Mouse (Mus musculus): Measurements from ENCODE around the gene Sel1l. TPM values are rescaled to one million over a fixed set of nuclear protein-coding genes. Genes with fewer than 3 reads are reported as not detected.

Sel1l gene
- polyA plus RNA-seq, 1 experiment from 2014 or later: 109 TPM

DNA sequence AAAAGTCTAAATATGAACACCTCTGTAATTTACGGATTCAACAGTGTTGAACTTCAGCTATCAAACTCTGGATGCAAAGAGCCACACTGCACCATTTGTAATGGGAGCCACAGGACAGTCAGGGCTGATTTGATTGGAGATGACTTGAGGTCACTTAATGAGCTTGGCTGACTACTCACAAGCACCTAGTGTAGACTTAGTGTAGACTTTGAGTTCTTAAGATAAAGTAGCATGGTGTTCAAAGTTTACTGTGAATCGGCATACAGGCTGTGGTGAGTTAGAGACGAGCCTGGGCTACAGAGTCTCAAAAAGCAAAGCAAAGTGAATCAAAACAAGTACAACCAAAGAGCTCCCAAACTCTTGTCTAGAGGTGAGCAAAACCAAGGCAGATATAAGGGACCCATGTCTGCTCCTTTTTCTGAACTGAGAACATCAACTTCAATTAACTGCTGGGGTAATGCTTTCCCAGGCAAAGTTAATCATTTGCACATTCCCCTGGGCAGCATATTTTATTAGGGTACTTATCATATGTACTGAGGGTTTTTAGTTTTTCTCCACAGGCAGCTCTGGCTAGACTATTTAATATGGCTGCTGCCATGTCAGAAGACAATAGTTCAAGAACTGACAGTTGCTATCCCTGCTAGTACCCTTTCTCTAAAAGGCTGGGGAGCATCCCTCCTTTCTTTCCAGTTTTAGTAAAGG is 15.6 kb downstream of the Sel1l start:
- peaks cover 35% of the 10 kb centered on the region for H3K36me3 ChIP-seq (ENCODE audit: control insufficient read depth, insufficient read depth)
- H3K4me1 ChIP-seq (replicated peaks; ENCODE audit: control insufficient read depth, insufficient read depth, low read length): no peaks in the 10 kb centered on the region
- H3K4me2 ChIP-seq (ENCODE audit: low read length): no peak overlapping the region
- no peaks in the 10 kb centered on the region for H3K27me3 ChIP-seq (replicated peaks; ENCODE audit: control insufficient read depth, insufficient read depth, low read length)
- no peak overlapping the region for H3K27ac ChIP-seq (ENCODE audit: low read length)
- H3K4me3 ChIP-seq (replicated peaks; ENCODE audit: low read length): no peak overlapping the region
- WGBS: 97% methylated on average over 3 of the region's 3 CpGs
- H3K9me3 ChIP-seq (ENCODE audit: control insufficient read depth, low read length): no peaks in the 10 kb centered on the region
- no peak for ATAC-seq
- H3K9ac ChIP-seq (replicated peaks; ENCODE audit: low read depth, low read length): no peak overlapping the region

DNA sequence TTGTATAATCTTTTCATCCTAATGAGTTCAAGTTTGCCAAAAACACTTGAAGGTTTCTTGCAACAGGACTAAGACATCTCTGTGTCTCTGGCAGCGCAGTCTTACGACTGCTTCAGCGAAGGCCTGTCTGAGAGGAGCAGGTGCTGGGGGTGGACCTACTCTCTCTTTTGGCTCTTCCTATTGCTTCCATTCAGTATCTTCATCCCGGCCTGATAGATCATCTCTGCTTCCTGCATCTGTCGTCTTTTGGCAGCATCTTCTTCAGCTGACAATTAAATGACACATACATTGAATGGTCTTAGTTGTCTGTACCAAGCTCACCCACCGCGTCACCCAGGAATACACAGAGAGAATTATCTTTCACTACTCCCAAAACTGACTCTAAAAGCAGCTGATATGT is 17.5 kb downstream of the Sel1l start:
- no peak overlapping the region for H3K27ac ChIP-seq (ENCODE audit: low read length)
- no peak overlapping the region for H3K4me3 ChIP-seq (replicated peaks; ENCODE audit: low read length)
- H3K27me3 ChIP-seq (replicated peaks; ENCODE audit: control insufficient read depth, insufficient read depth, low read length): no peaks in the 10 kb centered on the region
- peaks cover 40% of the 10 kb centered on the region for H3K36me3 ChIP-seq (ENCODE audit: control insufficient read depth, insufficient read depth)
- no peaks in the 10 kb centered on the region for H3K9me3 ChIP-seq (ENCODE audit: control insufficient read depth, low read length)
- ATAC-seq: no peak
- no peak overlapping the region for H3K4me2 ChIP-seq (ENCODE audit: low read length)
- H3K4me1 ChIP-seq (replicated peaks; ENCODE audit: control insufficient read depth, insufficient read depth, low read length): no peaks in the 10 kb centered on the region
- no peak overlapping the region for H3K9ac ChIP-seq (replicated peaks; ENCODE audit: low read depth, low read length)
- 73% methylated on average over 7 of the region's 7 CpGs for WGBS

DNA sequence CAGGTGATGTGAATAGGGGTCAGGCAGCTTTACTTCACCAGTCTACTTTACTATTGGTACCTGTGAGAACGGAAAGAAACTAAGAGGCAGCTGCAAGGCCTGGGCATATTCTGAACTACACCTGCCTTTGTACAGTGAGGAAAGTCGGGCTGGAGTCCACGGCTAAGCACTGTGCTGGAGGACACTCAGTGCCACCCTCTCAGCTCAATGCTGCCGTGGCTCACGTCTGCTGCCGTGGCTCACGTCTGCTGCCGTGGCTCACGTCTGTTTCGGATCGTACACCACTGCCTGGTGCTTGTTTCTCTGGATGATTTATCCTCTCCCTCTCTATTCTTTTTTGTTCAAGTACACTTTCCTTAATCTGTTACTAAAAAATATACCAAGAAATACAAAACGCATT is 28.5 kb downstream of the Sel1l start:
- Histone ChIP-seq H3K27me3 (replicated peaks; ENCODE audit: control insufficient read depth, insufficient read depth, low read length) (no peaks in the 10 kb centered on the region), H3K9ac (replicated peaks; ENCODE audit: low read depth, low read length) (no peak overlapping the region), H3K36me3 (ENCODE audit: control insufficient read depth, insufficient read depth) (peaks cover 42% of the 10 kb centered on the region), H3K9me3 (ENCODE audit: control insufficient read depth, low read length) (no peaks in the 10 kb centered on the region), H3K4me2 (ENCODE audit: low read length) (no peak overlapping the region), H3K4me3 (replicated peaks; ENCODE audit: low read length) (no peak overlapping the region), H3K4me1 (replicated peaks; ENCODE audit: control insufficient read depth, insufficient read depth, low read length) (no peaks in the 10 kb centered on the region), H3K27ac (ENCODE audit: low read length) (no peak overlapping the region)
- ATAC-seq: no peak
- WGBS: 94% methylated on average over 12 of the region's 12 CpGs

DNA sequence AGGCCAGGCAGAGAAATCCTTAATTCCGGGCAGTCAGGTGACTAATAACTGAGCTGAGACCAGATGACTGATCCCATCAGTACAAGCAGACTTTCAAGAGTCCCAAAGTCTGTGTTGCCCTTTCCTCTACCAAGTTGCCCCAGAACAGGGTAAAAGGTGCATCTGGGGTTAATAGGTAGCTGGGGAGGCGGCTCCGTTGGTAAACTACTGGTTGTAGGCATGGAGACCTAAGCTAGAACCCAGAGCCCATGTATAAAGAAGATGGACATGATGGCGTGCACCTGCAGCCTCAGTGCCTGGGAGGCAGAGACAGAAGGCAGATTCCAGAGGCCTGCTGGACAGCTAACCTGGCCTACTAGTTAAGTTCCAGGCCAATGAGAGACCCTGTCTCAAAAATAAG is 30.2 kb downstream of the Sel1l start:
- Histone ChIP-seq H3K36me3 (ENCODE audit: control insufficient read depth, insufficient read depth) (peaks cover 44% of the 10 kb centered on the region), H3K27me3 (replicated peaks; ENCODE audit: control insufficient read depth, insufficient read depth, low read length) (no peaks in the 10 kb centered on the region), H3K9ac (replicated peaks; ENCODE audit: low read depth, low read length) (no peak overlapping the region), H3K27ac (ENCODE audit: low read length) (no peak overlapping the region), H3K4me3 (replicated peaks; ENCODE audit: low read length) (no peak overlapping the region), H3K9me3 (ENCODE audit: control insufficient read depth, low read length) (no peaks in the 10 kb centered on the region), H3K4me1 (replicated peaks; ENCODE audit: control insufficient read depth, insufficient read depth, low read length) (no peaks in the 10 kb centered on the region), H3K4me2 (ENCODE audit: low read length) (no peak overlapping the region)
- no peak for ATAC-seq
- 91% methylated on average over 4 of the region's 4 CpGs for WGBS

DNA sequence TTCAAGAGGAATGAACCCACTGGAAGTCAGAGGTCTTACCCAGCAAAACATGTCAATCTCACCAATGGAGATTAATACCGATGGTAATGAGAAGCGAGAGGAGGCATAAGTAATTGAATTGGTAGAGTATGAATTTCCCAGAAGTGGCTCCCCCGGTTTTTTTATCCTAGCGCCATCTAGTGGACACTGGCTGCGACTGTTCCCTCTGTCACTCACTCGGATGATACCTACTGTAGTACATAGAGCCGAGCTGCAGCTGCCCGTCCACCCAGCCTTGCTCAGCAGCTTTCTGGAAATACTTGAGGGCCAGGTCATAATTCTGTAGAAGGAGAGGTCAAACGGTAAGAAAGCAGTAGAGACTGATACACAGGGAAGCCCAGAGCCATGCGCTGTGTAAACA is 33.0 kb downstream of the Sel1l start:
- H3K4me2 ChIP-seq (ENCODE audit: low read length): no peak overlapping the region
- 24% methylated on average over 10 of the region's 10 CpGs for WGBS
- H3K36me3 ChIP-seq (ENCODE audit: control insufficient read depth, insufficient read depth): peaks cover 43% of the 10 kb centered on the region
- no peak overlapping the region for H3K9ac ChIP-seq (replicated peaks; ENCODE audit: low read depth, low read length)
- H3K4me1 ChIP-seq (replicated peaks; ENCODE audit: control insufficient read depth, insufficient read depth, low read length): no peaks in the 10 kb centered on the region
- no peaks in the 10 kb centered on the region for H3K9me3 ChIP-seq (ENCODE audit: control insufficient read depth, low read length)
- H3K27me3 ChIP-seq (replicated peaks; ENCODE audit: control insufficient read depth, insufficient read depth, low read length): no peaks in the 10 kb centered on the region
- no peak overlapping the region for H3K4me3 ChIP-seq (replicated peaks; ENCODE audit: low read length)
- H3K27ac ChIP-seq (ENCODE audit: low read length): no peak overlapping the region
- ATAC-seq: peak; percentile 84

DNA sequence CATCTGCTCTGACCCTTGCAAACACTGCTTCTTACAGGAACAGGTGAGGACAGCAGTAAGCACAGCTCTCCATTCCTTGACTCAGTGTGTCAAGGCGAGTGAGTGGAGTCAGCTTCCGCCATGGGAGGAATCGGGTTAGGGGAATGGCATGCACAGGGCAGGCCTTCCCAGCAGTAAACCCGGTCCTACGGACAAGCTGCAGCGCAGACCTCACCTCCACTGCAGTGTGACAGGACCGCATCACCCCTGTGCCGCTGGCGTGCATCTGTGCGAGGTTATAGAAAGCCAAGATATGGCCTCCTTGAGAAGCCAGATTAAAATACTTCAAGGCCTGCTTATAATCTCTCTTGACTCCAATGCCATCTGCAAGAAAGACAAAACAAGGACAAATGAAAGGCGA is 33.4 kb downstream of the Sel1l start:
- Histone ChIP-seq H3K4me2 (ENCODE audit: low read length) (no peak overlapping the region), H3K27me3 (replicated peaks; ENCODE audit: control insufficient read depth, insufficient read depth, low read length) (no peaks in the 10 kb centered on the region), H3K9ac (replicated peaks; ENCODE audit: low read depth, low read length) (no peak overlapping the region), H3K9me3 (ENCODE audit: control insufficient read depth, low read length) (no peaks in the 10 kb centered on the region), H3K4me3 (replicated peaks; ENCODE audit: low read length) (no peak overlapping the region), H3K27ac (ENCODE audit: low read length) (no peak overlapping the region), H3K36me3 (ENCODE audit: control insufficient read depth, insufficient read depth) (peaks cover 43% of the 10 kb centered on the region), H3K4me1 (replicated peaks; ENCODE audit: control insufficient read depth, insufficient read depth, low read length) (no peaks in the 10 kb centered on the region)
- no peak for ATAC-seq
- 95% methylated on average over 11 of the region's 11 CpGs for WGBS

DNA sequence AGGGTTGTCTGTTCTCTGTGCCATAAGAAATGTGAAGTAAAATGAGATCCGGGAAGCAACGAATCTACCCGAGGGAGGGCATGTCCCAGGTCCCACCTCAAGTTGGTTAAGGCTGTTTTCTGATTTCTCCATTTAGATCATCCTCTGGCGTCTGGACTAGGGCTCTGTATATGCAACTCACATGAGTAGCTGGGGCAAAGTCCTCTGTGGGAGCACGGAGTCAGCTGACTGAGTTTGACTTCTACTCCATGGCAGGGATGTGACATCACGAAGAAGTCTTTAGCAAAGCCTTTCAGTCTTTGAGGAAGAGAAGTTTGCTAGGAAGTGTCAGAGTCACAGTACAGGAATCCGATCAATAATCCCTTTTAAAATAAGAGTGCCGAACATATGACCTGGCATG is 40.0 kb downstream of the Sel1l start:
- no peak for ATAC-seq
- H3K36me3 ChIP-seq (ENCODE audit: control insufficient read depth, insufficient read depth): peaks cover 38% of the 10 kb centered on the region

DNA sequence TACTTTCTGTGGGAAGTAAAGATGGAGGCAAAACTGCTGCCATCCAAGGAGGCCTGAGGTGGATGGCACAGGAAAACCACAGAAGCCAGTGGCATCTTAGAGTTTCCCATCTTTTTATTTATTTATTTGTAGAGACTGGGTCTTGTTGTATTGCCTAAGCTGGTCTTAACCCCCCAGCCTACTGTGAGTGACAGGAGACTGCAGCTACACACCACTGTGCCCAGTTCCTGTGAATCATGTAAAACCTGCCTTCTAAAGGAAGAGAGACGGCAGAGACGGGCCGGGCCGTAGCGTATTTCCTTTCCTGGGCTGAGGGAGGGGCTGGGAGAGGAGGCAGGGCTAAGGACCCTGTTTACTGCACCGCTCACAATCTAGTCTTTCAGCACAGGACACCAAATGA is 41.2 kb downstream of the Sel1l start:
- Histone ChIP-seq H3K27me3 (replicated peaks; ENCODE audit: control insufficient read depth, insufficient read depth, low read length) (no peaks in the 10 kb centered on the region), H3K27ac (ENCODE audit: low read length) (no peak overlapping the region), H3K9ac (replicated peaks; ENCODE audit: low read depth, low read length) (no peak overlapping the region), H3K4me3 (replicated peaks; ENCODE audit: low read length) (no peak overlapping the region), H3K4me1 (replicated peaks; ENCODE audit: control insufficient read depth, insufficient read depth, low read length) (no peaks in the 10 kb centered on the region), H3K36me3 (ENCODE audit: control insufficient read depth, insufficient read depth) (peaks cover 31% of the 10 kb centered on the region), H3K9me3 (ENCODE audit: control insufficient read depth, low read length) (no peaks in the 10 kb centered on the region), H3K4me2 (ENCODE audit: low read length) (no peak overlapping the region)
- ATAC-seq: no peak
- WGBS: 89% methylated on average over 6 of the region's 6 CpGs

More for the DNA sequence above, 40.0 kb downstream of the Sel1l start:
- H3K27me3 ChIP-seq (replicated peaks; ENCODE audit: control insufficient read depth, insufficient read depth, low read length): no peaks in the 10 kb centered on the region
- no peak overlapping the region for H3K9ac ChIP-seq (replicated peaks; ENCODE audit: low read depth, low read length)
- H3K4me3 ChIP-seq (replicated peaks; ENCODE audit: low read length): no peak overlapping the region
- no peak overlapping the region for H3K4me2 ChIP-seq (ENCODE audit: low read length)
- no peak overlapping the region for H3K27ac ChIP-seq (ENCODE audit: low read length)
- no peaks in the 10 kb centered on the region for H3K9me3 ChIP-seq (ENCODE audit: control insufficient read depth, low read length)
- 92% methylated on average over 8 of the region's 8 CpGs for WGBS
- no peaks in the 10 kb centered on the region for H3K4me1 ChIP-seq (replicated peaks; ENCODE audit: control insufficient read depth, insufficient read depth, low read length)

DNA sequence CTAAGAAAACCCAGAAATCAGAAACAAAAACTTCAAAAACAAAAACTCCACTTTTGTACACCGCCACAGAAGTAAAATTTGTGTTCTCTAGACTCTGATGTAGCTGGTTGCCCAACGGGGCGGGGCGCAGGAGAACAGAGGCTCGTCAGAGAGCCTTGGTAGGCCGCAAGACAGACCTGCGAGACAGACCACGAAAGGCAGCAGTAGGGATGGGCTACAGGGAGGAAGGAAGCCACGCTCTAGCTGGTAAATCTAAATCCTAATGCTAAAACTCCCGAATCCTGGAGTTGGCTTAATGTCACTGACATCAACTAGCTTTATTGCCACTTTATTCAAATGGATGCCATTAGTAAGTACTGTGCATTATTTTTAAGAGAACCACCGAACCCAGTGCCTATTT is 41.9 kb downstream of the Sel1l start:
- H3K4me3 ChIP-seq (replicated peaks; ENCODE audit: low read length): no peak overlapping the region
- no peak for ATAC-seq
- 92% methylated on average over 11 of the region's 11 CpGs for WGBS
- H3K36me3 ChIP-seq (ENCODE audit: control insufficient read depth, insufficient read depth): peaks cover 31% of the 10 kb centered on the region
- no peak overlapping the region for H3K4me2 ChIP-seq (ENCODE audit: low read length)
- H3K9ac ChIP-seq (replicated peaks; ENCODE audit: low read depth, low read length): no peak overlapping the region
- H3K27me3 ChIP-seq (replicated peaks; ENCODE audit: control insufficient read depth, insufficient read depth, low read length): no peaks in the 10 kb centered on the region
- H3K27ac ChIP-seq (ENCODE audit: low read length): no peak overlapping the region
- no peaks in the 10 kb centered on the region for H3K9me3 ChIP-seq (ENCODE audit: control insufficient read depth, low read length)
- no peaks in the 10 kb centered on the region for H3K4me1 ChIP-seq (replicated peaks; ENCODE audit: control insufficient read depth, insufficient read depth, low read length)

DNA sequence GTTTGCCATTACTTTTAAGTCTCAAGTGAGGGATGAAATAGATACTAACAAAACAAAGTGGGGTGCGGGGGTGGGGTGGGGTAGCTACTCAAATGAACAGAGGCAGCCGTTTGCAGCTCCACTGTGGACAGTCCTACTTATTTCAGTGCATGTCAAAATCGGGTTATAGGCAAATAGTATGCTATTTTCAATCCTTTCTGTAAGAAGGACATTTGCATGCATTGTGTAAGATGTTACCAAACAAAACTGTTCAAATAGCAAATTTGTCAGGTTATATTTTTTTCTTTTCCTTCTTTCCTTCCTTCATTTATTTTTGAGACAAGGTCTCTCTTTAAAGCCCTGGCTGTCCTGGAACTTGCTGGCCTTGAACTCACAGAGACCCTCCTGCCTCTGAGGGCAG is 44.7 kb downstream of the Sel1l start:
- no peak for ATAC-seq
- H3K9ac ChIP-seq (replicated peaks; ENCODE audit: low read depth, low read length): no peak overlapping the region
- H3K27me3 ChIP-seq (replicated peaks; ENCODE audit: control insufficient read depth, insufficient read depth, low read length): no peaks in the 10 kb centered on the region
- H3K4me3 ChIP-seq (replicated peaks; ENCODE audit: low read length): no peak overlapping the region
- H3K4me1 ChIP-seq (replicated peaks; ENCODE audit: control insufficient read depth, insufficient read depth, low read length): no peaks in the 10 kb centered on the region
- peaks cover 15% of the 10 kb centered on the region for H3K36me3 ChIP-seq (ENCODE audit: control insufficient read depth, insufficient read depth)
- WGBS: 86% methylated on average over 3 of the region's 3 CpGs
- H3K4me2 ChIP-seq (ENCODE audit: low read length): no peak overlapping the region
- H3K27ac ChIP-seq (ENCODE audit: low read length): no peak overlapping the region
- H3K9me3 ChIP-seq (ENCODE audit: control insufficient read depth, low read length): no peaks in the 10 kb centered on the region

Data from forebrain, embryonic 16.5 days (tissue).